Mouse (Mus musculus) hindbrain, embryonic 10.5 days (tissue): ENCODE results near the gene Dnase1l2. TPM values are rescaled to one million over a fixed set of nuclear protein-coding genes. Genes with fewer than 3 reads are reported as not detected.

Source experiments
- DNase-seq: peaks from one replicate; pipeline ENCODE4 v3.0.0-alpha.2; 2017; ENCODE audit warnings: low spot score
- H3K27ac ChIP-seq: fragments of 300-500 bp; sonication (generic); 2 replicates; pipeline ENCODE4 v1.5.1; 2016; ENCODE audit warnings: mild to moderate bottlenecking, moderate library complexity
- H3K27me3 ChIP-seq: fragments of 300-500 bp; sonication (generic); 2 replicates; pipeline ENCODE4 v1.6.1; 2016; ENCODE audit warnings: mild to moderate bottlenecking; ENCODE audit not compliant: poor library complexity, insufficient read depth, severe bottlenecking
- H3K36me3 ChIP-seq: fragments of 300-500 bp; sonication (generic); 2 replicates; pipeline ENCODE4 v1.6.1; 2016; ENCODE audit warnings: mild to moderate bottlenecking, moderate library complexity
- H3K4me1 ChIP-seq: fragments of 300-500 bp; sonication (generic); replicated peaks from 2 replicates; pipeline ENCODE4 v1.6.1; 2016; ENCODE audit warnings: mild to moderate bottlenecking
- H3K4me3 ChIP-seq: fragments of 300-500 bp; sonication (generic); 2 replicates; pipeline ENCODE4 v1.5.1; 2016; ENCODE audit warnings: mild to moderate bottlenecking, moderate library complexity
- H3K9me3 ChIP-seq: fragments of 300-500 bp; sonication (generic); 2 replicates; pipeline ENCODE4 v1.6.1; 2016; ENCODE audit warnings: mild to moderate bottlenecking, moderate library complexity
- WGBS: fragments of 180-500 bp; shearing (Covaris S2); methylation state at CpG from one replicate; pipeline ENCODE4 v1.1.7; 2016; 5-methylcytosine and 5-hydroxymethylcytosine counted together
- polyA plus RNA-seq: library from polyadenylated mRNA; unstranded; fragments of >200 nt; fragmentation: Nextera tagmentation; extraction: Ambion mirVana; gene quantifications from 2 replicates; pipeline ENCODE4 v1.2.1, GENCODE M21; 2016

The Dnase1l2 gene
- polyA plus RNA-seq, 1 experiment from 2014 or later = 4.3 TPM

DNA sequence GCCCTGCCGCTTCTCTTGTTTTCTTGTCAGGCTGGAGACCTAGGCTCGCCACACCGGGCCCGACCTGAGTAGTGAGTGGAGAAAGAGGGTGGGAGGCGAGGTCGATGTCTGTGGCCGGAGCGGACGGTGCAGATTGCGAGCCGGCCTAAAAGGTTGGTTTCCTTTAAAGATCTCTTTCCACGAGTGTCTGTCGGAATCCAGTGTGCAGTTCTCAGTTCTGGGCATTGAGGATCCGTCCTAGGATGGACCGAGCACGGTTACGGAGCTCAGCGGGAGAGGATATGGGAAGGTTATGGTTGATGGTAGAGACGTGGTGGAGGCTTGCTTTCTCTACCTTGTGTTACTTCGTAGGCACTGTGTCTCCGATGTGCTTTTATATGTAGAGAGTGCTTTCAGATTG, 27.9 kb downstream of the Dnase1l2 start:
- Histone ChIP-seq H3K9me3 (no peaks in the 10 kb centered on the region), H3K4me1 (peaks cover 28% of the 10 kb centered on the region), H3K27me3 (no peaks in the 10 kb centered on the region), H3K4me3 (peak overlapping the region; percentile 96), H3K36me3 (peaks cover 56% of the 10 kb centered on the region), H3K27ac (peak overlapping the region; percentile 99)
- WGBS = under 1% methylated on average over 21 of the region's 21 CpGs
- no peak for DNase-seq

DNA sequence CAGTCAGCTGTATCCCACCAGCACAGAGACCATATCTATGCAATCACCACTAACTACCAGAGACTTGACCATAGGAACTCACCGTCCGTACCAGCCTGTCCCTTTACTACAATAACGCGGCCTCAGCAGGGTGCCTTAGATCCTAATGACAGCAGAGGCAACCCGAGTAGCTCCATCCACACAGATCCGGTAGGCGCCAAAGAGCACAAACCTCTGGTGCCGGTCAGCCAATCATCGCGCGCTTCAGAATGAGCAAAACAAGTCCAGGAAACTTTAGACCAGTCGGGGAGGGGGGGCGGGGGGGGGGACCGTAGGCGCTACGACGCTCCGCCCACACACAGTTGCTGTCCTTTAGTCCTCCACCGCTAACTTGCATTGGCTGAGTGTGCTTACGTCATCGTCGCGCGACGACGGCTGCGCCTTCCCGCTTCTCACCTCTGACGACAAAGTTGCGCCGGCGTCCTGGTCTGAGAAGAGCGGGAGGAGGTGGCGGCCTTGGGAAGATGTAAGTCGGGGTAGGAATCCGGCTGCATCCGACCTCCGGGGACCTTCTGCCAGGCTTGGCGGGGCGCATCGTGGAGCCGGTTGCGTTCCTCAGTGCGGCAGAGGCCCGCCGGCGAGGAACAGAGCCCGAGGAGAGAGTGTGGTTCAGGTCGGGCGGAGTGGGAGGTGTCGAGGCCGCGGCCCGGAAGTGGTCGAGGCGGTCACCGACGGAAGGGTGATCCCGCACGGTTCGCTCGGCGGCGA, 28.5 kb downstream of the Dnase1l2 start, which contains the start of gene Rnps1:
TSS of gene Rnps1 (plus strand) at position 336 of the 747 bp plus-strand sequence.
- under 1% methylated on average over 64 of the region's 64 CpGs for WGBS
- Histone ChIP-seq H3K4me1 (peaks cover 28% of the 10 kb centered on the region), H3K27ac (peak within 1 kb of the TSS; percentile 99), H3K9me3 (no peaks in the 10 kb centered on the region), H3K4me3 (peak within 1 kb of the TSS; percentile 96), H3K36me3 (peaks cover 56% of the 10 kb centered on the region), H3K27me3 (no peaks in the 10 kb centered on the region)
- peak; percentile 100 for DNase-seq

DNA sequence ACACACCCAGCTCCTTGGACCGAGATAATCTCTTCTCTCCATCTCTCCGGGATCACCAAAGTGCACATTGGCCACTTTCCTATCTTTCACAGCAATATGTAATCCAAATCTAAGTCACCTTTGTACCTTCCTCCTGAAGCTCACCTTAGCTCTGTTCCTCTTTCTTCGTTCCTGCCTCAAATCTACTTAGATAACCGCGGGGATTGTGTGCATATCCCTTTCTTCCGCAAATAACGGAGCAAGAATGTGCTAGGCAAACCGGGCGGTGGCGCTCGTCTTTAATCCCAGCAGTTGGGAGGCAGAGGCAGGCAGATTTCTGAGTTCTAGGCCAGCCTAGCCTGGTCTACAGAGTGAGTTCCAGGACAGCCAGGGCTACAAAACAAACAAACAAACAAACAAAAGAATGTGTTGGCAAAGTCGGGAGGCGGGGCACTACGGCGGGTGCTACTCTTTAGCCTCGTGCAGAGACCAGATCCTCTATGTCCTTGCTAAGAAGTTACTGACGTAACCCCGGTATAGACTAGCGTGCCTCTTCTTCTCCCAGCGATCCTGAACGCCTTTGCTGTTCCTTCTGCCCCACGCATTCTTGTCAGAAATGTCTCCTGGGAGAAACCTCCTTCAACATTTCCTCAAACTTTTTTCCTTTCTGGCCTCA, 29.2 kb downstream of the Dnase1l2 start:
- no peak for DNase-seq
- Histone ChIP-seq H3K4me1 (peaks cover 28% of the 10 kb centered on the region), H3K27me3 (no peaks in the 10 kb centered on the region), H3K36me3 (peaks cover 56% of the 10 kb centered on the region), H3K4me3 (peak overlapping the region; percentile 96), H3K27ac (peak overlapping the region; percentile 99), H3K9me3 (no peaks in the 10 kb centered on the region)
- WGBS = 36% methylated on average over 22 of the region's 22 CpGs

DNA sequence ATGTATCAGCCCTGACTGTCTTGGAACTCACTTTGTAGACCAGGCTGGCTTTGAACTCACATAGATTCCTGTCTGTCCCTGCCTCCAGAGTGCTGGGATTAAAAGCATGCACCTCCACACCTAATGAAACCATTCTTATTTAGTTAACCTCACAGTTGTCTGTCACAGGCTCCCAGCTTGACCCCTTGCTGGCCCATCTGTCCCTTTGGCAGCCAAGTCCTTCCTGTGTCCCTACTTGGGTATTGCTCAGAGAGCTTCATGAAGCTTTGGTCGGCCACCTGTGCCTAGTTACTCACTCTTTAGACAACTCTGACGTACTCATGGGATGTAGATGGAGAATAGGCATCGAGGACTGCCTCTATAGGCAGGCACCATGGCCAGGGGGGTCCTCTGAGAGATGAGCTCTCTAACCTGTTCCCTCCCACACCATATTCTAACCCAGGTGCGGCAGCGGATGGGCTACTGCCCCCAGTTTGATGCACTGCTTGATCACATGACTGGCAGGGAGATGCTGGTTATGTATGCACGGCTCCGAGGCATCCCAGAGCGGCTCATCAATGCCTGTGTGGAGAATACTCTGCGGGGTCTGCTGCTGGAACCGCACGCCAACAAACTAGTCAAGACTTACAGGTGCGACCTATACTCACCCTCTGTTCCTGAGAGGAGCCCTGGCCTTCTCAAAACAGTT, 35.6 kb downstream of the Dnase1l2 start:
- H3K9me3 ChIP-seq = no peaks in the 10 kb centered on the region
- no peak for DNase-seq
- H3K27ac ChIP-seq = no peak overlapping the region
- H3K27me3 ChIP-seq = no peaks in the 10 kb centered on the region
- H3K36me3 ChIP-seq = peaks cover 86% of the 10 kb centered on the region
- WGBS = 91% methylated on average over 12 of the region's 12 CpGs
- H3K4me1 ChIP-seq = no peaks in the 10 kb centered on the region
- no peak overlapping the region for H3K4me3 ChIP-seq

DNA sequence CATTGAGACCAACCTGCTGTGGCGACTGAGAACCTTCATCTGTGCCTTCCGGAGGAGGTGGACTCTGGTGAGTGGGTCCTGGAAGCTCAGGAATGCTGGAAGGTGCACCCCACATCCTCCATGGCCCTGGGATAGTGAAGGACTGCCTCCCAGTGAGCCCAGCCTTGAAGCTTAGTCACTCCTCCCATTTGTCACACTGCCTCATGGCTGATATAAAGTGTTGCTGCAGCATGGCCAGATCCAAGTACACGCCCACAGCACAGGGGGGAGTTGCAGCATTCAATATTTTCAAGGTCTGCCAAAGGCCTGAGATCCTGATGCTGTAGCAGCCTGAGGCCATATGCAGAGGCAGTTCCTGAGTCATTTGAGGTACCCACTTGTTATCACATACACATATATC, 40.5 kb downstream of the Dnase1l2 start:
- no peak for DNase-seq
- H3K4me1 ChIP-seq = no peaks in the 10 kb centered on the region
- WGBS = 76% methylated on average over 3 of the region's 3 CpGs
- H3K36me3 ChIP-seq = peaks cover 88% of the 10 kb centered on the region
- H3K9me3 ChIP-seq = no peaks in the 10 kb centered on the region
- H3K27ac ChIP-seq = no peak overlapping the region
- H3K4me3 ChIP-seq = no peak overlapping the region
- no peaks in the 10 kb centered on the region for H3K27me3 ChIP-seq

DNA sequence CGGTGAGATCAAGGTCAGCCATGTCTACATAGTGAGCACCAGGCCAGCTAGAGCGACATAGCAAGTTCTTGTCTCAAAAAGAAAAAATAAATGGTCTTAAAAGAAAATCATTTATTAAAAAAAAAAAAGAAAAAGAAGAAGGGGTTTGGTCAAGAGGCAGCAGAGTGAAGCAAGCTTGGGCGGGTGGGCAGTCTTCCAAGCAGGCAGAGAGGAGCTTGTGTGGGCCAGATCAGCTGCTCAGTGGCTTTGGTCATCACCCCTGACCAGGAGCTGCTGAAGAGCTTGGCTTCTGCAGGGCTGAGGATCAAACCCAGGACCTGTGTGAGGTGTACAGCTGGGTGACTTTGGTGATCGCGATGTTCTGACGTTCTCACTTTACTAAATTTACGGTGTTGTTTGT, 48.4 kb downstream of the Dnase1l2 start:
- WGBS = 92% methylated on average over 7 of the region's 7 CpGs
- no peaks in the 10 kb centered on the region for H3K27me3 ChIP-seq
- H3K4me3 ChIP-seq = no peak overlapping the region
- no peak for DNase-seq
- peaks cover 45% of the 10 kb centered on the region for H3K36me3 ChIP-seq
- H3K4me1 ChIP-seq = no peaks in the 10 kb centered on the region
- H3K27ac ChIP-seq = no peak overlapping the region
- H3K9me3 ChIP-seq = no peaks in the 10 kb centered on the region

DNA sequence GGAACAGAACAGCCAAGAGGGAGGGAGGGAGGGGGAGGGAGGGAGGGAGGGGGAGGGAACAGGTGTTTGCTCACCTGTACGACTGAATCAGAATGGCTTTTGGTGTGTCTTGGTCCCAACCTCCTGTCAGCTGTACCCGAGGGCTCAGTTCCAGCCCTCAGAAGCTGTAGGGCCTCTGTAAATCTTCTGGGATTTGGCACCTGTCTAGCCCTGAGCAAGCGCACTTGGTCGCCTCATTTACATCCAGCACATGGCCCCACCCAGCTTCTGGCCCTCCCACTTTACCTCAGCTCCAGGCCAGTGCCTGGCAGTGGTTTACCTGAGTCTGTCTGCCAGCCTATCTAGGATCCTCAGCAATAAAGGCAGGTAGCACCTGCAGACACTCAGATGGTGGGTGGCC, 49.4 kb downstream of the Dnase1l2 start:
- Histone ChIP-seq H3K36me3 (peaks cover 40% of the 10 kb centered on the region), H3K9me3 (no peaks in the 10 kb centered on the region), H3K4me3 (no peak overlapping the region), H3K27ac (no peak overlapping the region), H3K27me3 (no peaks in the 10 kb centered on the region), H3K4me1 (no peaks in the 10 kb centered on the region)
- WGBS = 39% methylated on average over 4 of the region's 4 CpGs
- DNase-seq = no peak

DNA sequence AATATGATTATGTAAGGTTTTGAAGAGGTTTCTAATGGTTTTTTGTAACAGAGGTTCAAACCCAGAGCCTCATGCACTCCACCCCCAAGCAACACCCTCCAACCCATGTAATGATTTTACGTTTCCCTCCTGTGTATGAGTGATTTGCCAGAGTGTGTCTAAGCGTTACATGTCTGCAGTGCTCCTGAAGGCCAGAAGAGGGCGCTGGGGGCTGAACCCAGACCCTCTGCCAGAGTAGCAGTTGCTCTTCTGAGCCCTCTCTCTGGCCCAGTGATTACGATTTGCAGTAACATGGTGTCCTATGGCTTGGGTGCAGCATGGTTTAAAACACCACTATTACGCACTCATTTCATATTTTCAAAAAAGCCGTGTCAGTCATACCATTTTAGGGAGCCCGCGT, 51.8 kb downstream of the Dnase1l2 start:
- no peak overlapping the region for H3K27ac ChIP-seq
- no peak overlapping the region for H3K4me3 ChIP-seq
- H3K9me3 ChIP-seq = no peaks in the 10 kb centered on the region
- no peaks in the 10 kb centered on the region for H3K4me1 ChIP-seq
- 67% methylated on average over 8 of the region's 8 CpGs for WGBS
- DNase-seq = peak; percentile 19
- H3K27me3 ChIP-seq = no peaks in the 10 kb centered on the region
- H3K36me3 ChIP-seq = peaks cover 48% of the 10 kb centered on the region

Other genes with a start within 250 kb of the Dnase1l2 start
- gene Tbc1d24, start 237.5 kb downstream of the Dnase1l2 start, polyA plus RNA-seq = 6.0 and 6.4 TPM in 2 replicates
- 4.8 and 7.3 TPM in 2 replicates for gene Ntn3, start 233.6 kb downstream of the Dnase1l2 start, polyA plus RNA-seq
- 19.3 and 22.4 TPM in 2 replicates for gene Tedc2, start 222.3 kb downstream of the Dnase1l2 start, polyA plus RNA-seq
- 97.9 and 115 TPM in 2 replicates for gene Ccnf, start 191.6 kb downstream of the Dnase1l2 start, polyA plus RNA-seq
- not detected in 2 replicates for gene Abca17, start 92.0 kb downstream of the Dnase1l2 start, polyA plus RNA-seq
- 10.2 and 13.7 TPM in 2 replicates for gene Abca3, start 91.2 kb downstream of the Dnase1l2 start, polyA plus RNA-seq
- gene Rnps1, start 28.5 kb downstream of the Dnase1l2 start, polyA plus RNA-seq = 423 and 452 TPM in 2 replicates
- 74.9 and 77.3 TPM in 2 replicates for gene Eci1, start 16.5 kb downstream of the Dnase1l2 start, polyA plus RNA-seq
- 37.8 and 40.1 TPM in 2 replicates for gene E4f1, start 27.2 kb upstream of the Dnase1l2 start, polyA plus RNA-seq
- gene Pgp, start 27.3 kb upstream of the Dnase1l2 start, polyA plus RNA-seq = 80.9 and 81.8 TPM in 2 replicates
- 0.61 and 2.5 TPM in 2 replicates for gene Bricd5, start 30.8 kb upstream of the Dnase1l2 start, polyA plus RNA-seq
- 35.1 and 36.0 TPM in 2 replicates for gene Mlst8, start 36.0 kb upstream of the Dnase1l2 start, polyA plus RNA-seq
- gene Caskin1, start 45.5 kb upstream of the Dnase1l2 start, polyA plus RNA-seq = 6.8 and 10.2 TPM in 2 replicates
- gene Traf7, start 84.8 kb upstream of the Dnase1l2 start, polyA plus RNA-seq = 93.6 and 96.4 TPM in 2 replicates
- 1.8 and 3.0 TPM in 2 replicates for gene Rab26, start 91.1 kb upstream of the Dnase1l2 start, polyA plus RNA-seq
- 11.9 and 21.7 TPM in 2 replicates for gene Pkd1, start 106.7 kb upstream of the Dnase1l2 start, polyA plus RNA-seq
- gene Tsc2, start 189.5 kb upstream of the Dnase1l2 start, polyA plus RNA-seq = 64.1 and 86.9 TPM in 2 replicates
- gene Nthl1, start 189.6 kb upstream of the Dnase1l2 start, polyA plus RNA-seq = 19.9 and 27.1 TPM in 2 replicates
- 34.2 and 39.2 TPM in 2 replicates for gene Slc9a3r2, start 207.2 kb upstream of the Dnase1l2 start, polyA plus RNA-seq
- not detected in 2 replicates for gene Npw, start 215.4 kb upstream of the Dnase1l2 start, polyA plus RNA-seq
- gene Zfp598, start 226.6 kb upstream of the Dnase1l2 start, polyA plus RNA-seq = 26.2 and 28.6 TPM in 2 replicates
- gene Syngr3, start 246.8 kb upstream of the Dnase1l2 start, polyA plus RNA-seq = 9.2 and 15.1 TPM in 2 replicates